Mouse (Mus musculus) E14TG2a.4 (cell line): ENCODE data around the gene Cd3eap.

Source experiments
- H3K27me3 ChIP-seq: 2 replicates; pipeline ENCODE4 v1.6.1; 2014; ENCODE audit warnings: low read length, control low read depth; ENCODE audit not compliant: insufficient read depth
- H3K36me3 ChIP-seq: 2 replicates; pipeline ENCODE4 v1.6.1; 2014; ENCODE audit warnings: low read length, control low read depth; ENCODE audit not compliant: insufficient read depth
- H3K4me1 ChIP-seq: replicated peaks from 2 replicates; pipeline ENCODE4 v1.6.1; 2014; ENCODE audit warnings: low read depth, low read length, control low read depth
- H3K4me3 ChIP-seq: replicated peaks from 2 replicates; pipeline ENCODE4 v1.5.1; 2014; ENCODE audit warnings: mild to moderate bottlenecking, low read length
- H3K9me3 ChIP-seq: 2 replicates; pipeline ENCODE4 v1.6.1; 2014; ENCODE audit warnings: low read length, control low read depth
- CTCF ChIP-seq: conservative IDR thresholded peaks from 2 replicates; pipeline ENCODE4 v1.5.1; 2014; ENCODE audit warnings: low read length
- NANOG ChIP-seq: IDR thresholded peaks from 2 replicates; pipeline ENCODE4 v1.6.1; 2014; ENCODE audit warnings: borderline replicate concordance, low read length, mixed read lengths
- POU5F1 ChIP-seq: IDR thresholded peaks from 2 replicates; pipeline ENCODE4 v1.6.1; 2014; ENCODE audit warnings: low read length, borderline replicate concordance

The Cd3eap gene

DNA sequence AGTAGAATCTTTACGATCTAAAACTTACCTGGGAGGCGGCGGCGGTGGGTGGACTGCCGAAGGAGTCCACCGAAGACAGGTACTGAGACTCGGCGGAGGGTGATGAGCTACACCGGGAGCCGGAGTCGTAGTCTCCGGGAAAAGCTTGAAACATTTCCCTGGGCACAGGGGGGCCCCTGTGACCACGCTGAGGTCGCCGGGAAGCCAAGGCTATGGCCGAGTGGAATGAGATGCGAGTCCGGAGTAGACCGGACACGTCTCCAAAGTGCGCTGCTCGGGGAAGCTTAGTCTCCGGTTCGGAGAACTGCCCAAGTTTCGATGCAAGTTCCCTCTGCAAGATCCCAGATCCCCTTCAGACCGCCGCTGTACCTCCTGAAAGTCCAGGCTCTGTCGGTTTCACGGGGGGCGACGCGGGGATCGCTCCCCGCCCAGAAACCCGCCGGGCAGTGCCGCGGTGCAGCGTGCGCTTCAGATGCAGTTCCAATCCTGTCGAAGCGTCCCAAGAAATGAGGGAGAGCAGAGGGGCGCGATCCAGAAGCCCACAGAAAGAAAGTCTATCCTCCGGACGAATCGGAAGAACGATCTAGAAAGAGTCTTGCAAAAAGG, 49.9 kb downstream of the Cd3eap start:
- H3K4me3 ChIP-seq: peak overlapping the region; percentile 93
- no peaks in the 10 kb centered on the region for H3K36me3 ChIP-seq
- no peak for TF ChIP-seq CTCF
- no peaks in the 10 kb centered on the region for H3K9me3 ChIP-seq
- peaks cover 42% of the 10 kb centered on the region for H3K4me1 ChIP-seq
- peaks cover 54% of the 10 kb centered on the region for H3K27me3 ChIP-seq

DNA sequence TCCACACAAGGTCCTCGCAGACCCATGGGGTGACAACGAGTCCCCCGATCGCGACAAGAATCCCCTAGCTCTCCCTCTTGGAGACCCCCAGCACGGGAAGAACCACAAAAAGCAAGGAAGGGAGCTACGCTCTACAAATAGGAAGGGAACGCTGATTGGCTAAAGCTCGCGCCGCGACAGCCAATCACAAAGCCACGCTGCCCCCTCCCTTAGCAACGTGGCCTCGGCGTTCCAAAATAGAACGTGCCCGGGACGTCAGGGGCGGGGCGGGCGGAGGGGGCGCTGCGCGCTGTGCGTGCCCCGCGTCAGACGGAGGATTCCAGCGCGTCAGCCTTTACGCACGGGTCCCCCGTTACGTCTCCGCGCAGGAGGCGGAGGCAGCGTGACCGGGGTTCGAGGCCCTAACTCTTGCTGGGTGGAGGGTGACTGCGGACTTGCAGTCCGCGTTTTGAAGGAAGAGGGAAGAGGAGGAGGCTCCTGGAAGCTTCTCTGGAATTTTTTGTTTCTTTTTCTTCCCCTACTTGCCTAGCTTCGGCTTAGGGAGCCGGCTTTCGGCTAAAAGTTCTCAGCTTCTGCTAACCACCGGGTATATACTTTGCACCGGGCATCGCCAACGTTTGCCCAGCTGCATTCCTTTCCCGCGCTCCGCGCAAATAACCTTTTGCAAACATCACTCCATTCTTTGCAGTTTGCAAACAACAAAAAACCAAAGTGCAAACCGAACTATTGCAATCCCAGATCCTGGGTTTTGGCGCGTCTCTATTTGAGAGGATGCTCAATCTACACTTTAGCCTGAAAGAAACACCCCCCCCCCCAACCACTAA, 50.6 kb downstream of the Cd3eap start:
- Histone ChIP-seq H3K4me3 (peak overlapping the region; percentile 93), H3K9me3 (no peaks in the 10 kb centered on the region), H3K36me3 (no peaks in the 10 kb centered on the region), H3K4me1 (peaks cover 49% of the 10 kb centered on the region), H3K27me3 (peaks cover 54% of the 10 kb centered on the region)
- TF ChIP-seq POU5F1 (no peak), CTCF (no peak), NANOG (no peak)

DNA sequence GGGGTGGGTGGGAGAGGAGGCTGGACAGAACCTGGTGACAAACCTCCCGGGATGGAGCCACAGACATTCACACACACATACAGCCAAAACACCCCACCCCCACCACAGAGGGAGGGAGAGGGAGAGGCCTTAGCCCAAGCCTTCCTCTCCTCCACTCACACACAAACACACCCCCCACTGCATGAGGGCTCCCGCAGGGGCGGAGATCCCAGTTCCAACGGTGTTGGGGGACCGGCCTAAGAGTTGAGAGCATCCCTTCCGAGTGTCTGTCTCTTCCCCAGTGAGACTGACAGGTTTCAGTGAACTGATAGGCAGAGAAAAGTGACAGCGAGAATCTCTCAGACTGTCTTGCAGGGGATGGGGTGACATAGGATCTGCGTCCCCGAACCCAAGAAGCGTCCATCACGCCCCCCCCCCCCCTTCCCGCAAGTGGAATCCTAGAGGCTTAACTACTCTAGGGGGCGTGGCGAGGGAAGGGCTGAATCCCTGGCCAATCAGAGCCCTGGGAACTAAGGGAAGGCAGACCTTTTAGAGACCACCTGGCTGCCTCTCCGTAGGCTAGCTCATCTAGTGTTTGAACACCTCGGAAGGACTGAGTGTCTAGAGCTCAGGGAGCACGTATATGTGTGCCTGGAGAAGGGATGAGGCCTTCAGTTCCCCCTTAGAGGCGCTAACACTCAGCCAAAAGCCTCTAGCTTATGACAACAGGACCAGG, 51.4 kb downstream of the Cd3eap start:
- peak overlapping the region; percentile 93 for H3K4me3 ChIP-seq
- peaks cover 55% of the 10 kb centered on the region for H3K4me1 ChIP-seq
- TF ChIP-seq CTCF: no peak
- TF ChIP-seq NANOG: no peak
- no peak for TF ChIP-seq POU5F1
- H3K27me3 ChIP-seq: peaks cover 52% of the 10 kb centered on the region
- no peaks in the 10 kb centered on the region for H3K9me3 ChIP-seq
- H3K36me3 ChIP-seq: no peaks in the 10 kb centered on the region

GRCm38 (mm10) chr7:19306819-19307738, 52.2 kb downstream of the Cd3eap start:
- H3K27me3 ChIP-seq: peaks cover 61% of the 10 kb centered on the region
- TF ChIP-seq NANOG (no peak), CTCF (no peak), POU5F1 (no peak)
- H3K36me3 ChIP-seq: no peaks in the 10 kb centered on the region
- peak overlapping the region; percentile 26; the same call in 1 of the 2 replicates for H3K4me3 ChIP-seq
- peaks cover 61% of the 10 kb centered on the region for H3K4me1 ChIP-seq
- no peaks in the 10 kb centered on the region for H3K9me3 ChIP-seq
